Mouse (Mus musculus) G1E (cell line): ENCODE results near the gene Camta1. TPM values are rescaled to one million over a fixed set of nuclear protein-coding genes. Genes with fewer than 3 reads are reported as not detected.
A peak's percentile ranks its signal among the peaks of the same experiment; 100 is the strongest.

Experiments used
- ATAC-seq: 2 replicates; pipeline ENCODE4 v1.8.0; 2016; ENCODE audit warnings: mild to moderate bottlenecking; ENCODE audit not compliant: insufficient number of reproducible peaks, poor library complexity, low FRiP score, severe bottlenecking; ENCODE audit errors: extremely low read depth
- DNase-seq: peaks from one replicate; pipeline ENCODE4 v3.0.0; 2012; ENCODE audit warnings: low spot score
- H3K27me3 ChIP-seq: 2 replicates; pipeline ENCODE4 v1.6.1; 2012; ENCODE audit warnings: mild to moderate bottlenecking, low read length, inconsistent platforms; ENCODE audit not compliant: insufficient read depth
- H3K36me3 ChIP-seq: replicated peaks from 2 replicates; pipeline ENCODE3; 2012; ENCODE audit warnings: mild to moderate bottlenecking, inconsistent platforms
- H3K4me1 ChIP-seq: 2 replicates; pipeline ENCODE4 v1.6.1; 2012; ENCODE audit warnings: low read depth, low read length, inconsistent platforms, mixed read lengths; ENCODE audit not compliant: insufficient read depth
- H3K4me3 ChIP-seq: 2 replicates; pipeline ENCODE4 v1.5.1; 2012; ENCODE audit warnings: low read depth, mild to moderate bottlenecking, inconsistent platforms, low read length, moderate library complexity, mixed read lengths
- H3K9me3 ChIP-seq: replicated peaks from 2 replicates; pipeline ENCODE4 v1.6.1; 2012; ENCODE audit warnings: inconsistent platforms
- CTCF ChIP-seq: IDR thresholded peaks from 2 replicates; pipeline ENCODE4 v1.5.1; 2012; ENCODE audit warnings: low read depth, low read length, inconsistent platforms, mixed read lengths
- GATA1 ChIP-seq: IDR thresholded peaks from 2 replicates; pipeline ENCODE4 v1.6.1; 2012; ENCODE audit warnings: borderline replicate concordance, low read length, inconsistent platforms, mixed read lengths
- GATA2 ChIP-seq: IDR thresholded peaks from 2 replicates; pipeline ENCODE4 v1.6.1; 2012; ENCODE audit warnings: low read depth, low read length, inconsistent platforms, borderline replicate concordance
- POLR2AphosphoS5 ChIP-seq: IDR thresholded peaks from 2 replicates; pipeline ENCODE4 v1.6.1; 2012; ENCODE audit warnings: low read depth, low read length, inconsistent platforms; ENCODE audit not compliant: insufficient replicate concordance
- TAL1 ChIP-seq: conservative IDR thresholded peaks from 2 replicates; pipeline ENCODE4 v1.6.1; 2012; ENCODE audit warnings: low read depth, low read length, inconsistent platforms, mixed read lengths
- polyA plus RNA-seq: library from polyadenylated mRNA; stranded (reverse); fragments of >175 nt; gene quantifications from 2 replicates; pipeline ENCODE4 v1.2.3, GENCODE M21; 2012
- total RNA-seq, 2 experiments: library from RNA; stranded (forward) in 1 of 2; stranded (reverse) in 1 of 2; fragments of 200-1000 nt in 1 of 2; fragments of >200 nt in 1 of 2; fragmentation: Nextera tagmentation in 1 of 2; gene quantifications; 2 replicates each; pipeline ENCODE4 v1.2.3; 2014 to 2017

Gene Camta1
- total and polyA plus RNA-seq, 3 experiments, result 10.8 to 113 (median 25.7) TPM

GRCm38 (mm10) chr4:151111226-151111625 lies 750.5 kb downstream of the Camta1 start:
- ATAC-seq (no peak), DNase-seq (no peak)
- H3K27me3 ChIP-seq, result no peaks in the 10 kb centered on the region
- TF ChIP-seq GATA1 (no peak), POLR2AphosphoS5 (no peak), GATA2 (no peak), TAL1 (no peak), CTCF (no peak)
- H3K4me3 ChIP-seq, result no peak overlapping the region
- no peaks in the 10 kb centered on the region for H3K4me1 ChIP-seq
- peaks cover 75% of the 10 kb centered on the region for H3K9me3 ChIP-seq
- H3K36me3 ChIP-seq, result no peaks in the 10 kb centered on the region

GRCm38 (mm10) chr4:151108834-151109241 lies 752.8 kb downstream of the Camta1 start:
- Histone ChIP-seq H3K36me3 (no peaks in the 10 kb centered on the region), H3K4me1 (no peaks in the 10 kb centered on the region), H3K27me3 (no peaks in the 10 kb centered on the region), H3K9me3 (peaks cover 62% of the 10 kb centered on the region), H3K4me3 (no peak overlapping the region; the same call in 1 of the 2 replicates)
- ATAC-seq (no peak), DNase-seq (no peak)
- TF ChIP-seq POLR2AphosphoS5 (no peak), TAL1 (no peak), GATA1 (no peak), CTCF (no peak), GATA2 (no peak)

DNA sequence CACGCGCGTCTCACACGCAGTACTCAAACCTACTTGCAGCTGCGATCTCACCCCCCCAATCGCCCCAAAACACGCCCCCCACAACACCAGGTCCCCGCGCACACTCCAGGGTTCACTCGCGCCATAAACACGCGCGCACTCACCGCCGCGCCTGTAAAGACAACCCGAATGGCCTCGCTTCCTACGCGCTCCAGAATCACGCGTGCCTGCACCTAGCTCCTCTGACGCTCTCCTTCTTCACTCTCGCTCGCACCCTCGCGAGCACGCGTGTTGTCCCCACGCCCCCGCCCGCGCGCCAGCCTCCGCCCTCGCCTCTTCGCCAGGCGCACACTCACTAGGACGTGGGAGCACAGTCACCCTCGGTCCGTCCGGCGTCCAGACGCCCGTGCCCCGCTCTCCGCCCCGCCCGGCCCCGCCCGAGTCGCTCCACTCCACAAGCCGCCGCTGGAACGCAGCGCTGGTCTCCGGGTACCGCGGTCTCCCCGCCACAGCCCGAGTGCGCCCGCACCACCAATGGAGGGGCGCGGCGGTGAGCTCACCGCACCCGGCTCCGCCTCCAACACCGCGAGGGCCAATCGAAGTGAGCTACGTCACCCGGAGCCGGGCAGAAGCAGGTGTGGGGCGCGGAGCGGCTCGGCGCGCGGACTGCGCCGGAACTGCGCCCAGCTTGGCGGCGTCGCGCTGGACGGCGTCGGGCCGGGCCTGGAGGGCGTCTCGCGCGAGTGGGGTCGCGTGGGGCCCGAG lies 753.5 kb downstream of the Camta1 start:
- H3K9me3 ChIP-seq, result peaks cover 61% of the 10 kb centered on the region
- no peak for TF ChIP-seq POLR2AphosphoS5
- no peak for TF ChIP-seq GATA2
- TF ChIP-seq TAL1, result no peak
- no peak for TF ChIP-seq GATA1
- no peak for TF ChIP-seq CTCF
- peak overlapping the region; percentile 35; the same call in 1 of the 2 replicates for H3K4me3 ChIP-seq
- no peak for DNase-seq
- no peaks in the 10 kb centered on the region for H3K36me3 ChIP-seq
- no peaks in the 10 kb centered on the region for H3K4me1 ChIP-seq
- ATAC-seq, result no peak
- H3K27me3 ChIP-seq, result no peaks in the 10 kb centered on the region

DNA sequence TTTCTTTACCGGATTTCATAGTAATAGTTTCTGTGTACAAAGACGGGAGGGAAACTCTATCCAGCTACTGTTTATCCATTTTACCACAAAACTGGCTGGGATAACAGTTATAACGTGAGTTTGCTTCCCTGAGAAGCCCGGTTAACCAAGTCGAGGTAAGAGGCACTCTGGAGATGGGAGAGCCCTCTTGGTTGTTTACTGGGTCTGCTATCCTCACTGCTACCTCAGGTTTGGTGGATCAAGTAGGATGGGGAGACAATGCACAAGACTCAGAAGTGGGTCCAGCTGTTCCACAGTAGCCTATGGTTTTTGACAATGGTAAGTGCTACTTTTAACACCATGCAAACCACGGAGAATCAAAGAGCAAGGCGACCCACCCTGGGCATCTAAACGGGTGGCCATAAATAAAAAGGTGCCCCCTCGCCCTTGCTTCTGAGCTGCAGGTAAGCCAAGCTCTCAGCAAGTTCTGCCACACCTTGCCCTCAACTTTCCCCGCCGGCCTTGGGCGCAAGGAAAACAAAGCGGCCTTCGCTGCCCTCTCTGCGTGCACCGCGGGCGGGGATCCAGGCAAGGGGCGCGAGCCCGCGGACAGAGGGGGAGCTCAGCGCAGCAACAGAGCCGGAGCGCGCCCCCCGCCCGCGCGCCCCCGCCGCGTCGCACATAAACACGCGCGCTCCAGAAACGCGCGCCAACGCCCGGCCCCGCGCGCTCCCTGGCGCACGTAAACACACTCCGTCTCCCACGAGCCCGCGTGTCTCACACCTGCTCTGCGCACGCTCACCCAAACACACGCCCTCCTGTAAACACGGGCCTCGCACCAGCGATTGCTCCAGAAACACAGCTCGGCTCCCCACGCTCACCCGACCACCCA lies 754.3 kb downstream of the Camta1 start:
- no peaks in the 10 kb centered on the region for H3K36me3 ChIP-seq
- H3K4me3 ChIP-seq, result no peak overlapping the region; the same call in 1 of the 2 replicates
- DNase-seq (no peak), ATAC-seq (no peak)
- no peaks in the 10 kb centered on the region for H3K4me1 ChIP-seq
- no peaks in the 10 kb centered on the region for H3K27me3 ChIP-seq
- H3K9me3 ChIP-seq, result peaks cover 63% of the 10 kb centered on the region
- TF ChIP-seq CTCF (no peak), GATA2 (no peak), GATA1 (no peak), TAL1 (no peak), POLR2AphosphoS5 (no peak)

GRCm38 (mm10) chr4:151106468-151106867 lies 755.2 kb downstream of the Camta1 start:
- Histone ChIP-seq H3K9me3 (peaks cover 69% of the 10 kb centered on the region), H3K27me3 (no peaks in the 10 kb centered on the region), H3K4me3 (no peak overlapping the region), H3K4me1 (no peaks in the 10 kb centered on the region), H3K36me3 (no peaks in the 10 kb centered on the region)
- ATAC-seq, result no peak
- DNase-seq, result no peak
- TF ChIP-seq CTCF, result no peak
- TF ChIP-seq POLR2AphosphoS5, result no peak
- no peak for TF ChIP-seq TAL1

DNA sequence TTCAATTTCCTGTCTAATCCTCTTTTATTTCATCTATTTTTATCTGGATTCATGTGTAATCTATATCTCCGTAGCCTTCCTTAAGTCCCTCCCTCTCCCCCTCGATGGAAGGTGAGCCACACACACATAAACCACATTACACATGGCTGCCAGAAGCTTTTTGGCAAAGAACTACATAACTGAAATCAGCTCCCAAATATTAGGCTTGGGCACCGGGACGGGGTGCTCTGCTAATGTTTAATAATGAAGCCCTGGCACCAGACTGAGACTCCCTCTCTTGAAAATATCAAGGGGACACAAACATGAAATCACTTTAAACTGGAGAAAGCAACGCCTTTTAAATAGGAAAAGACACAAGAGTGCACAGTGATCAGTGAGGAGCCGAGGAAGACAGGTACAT lies 755.8 kb downstream of the Camta1 start:
- Histone ChIP-seq H3K4me1 (no peaks in the 10 kb centered on the region), H3K27me3 (no peaks in the 10 kb centered on the region)
- no peak for ATAC-seq

GRCm38 (mm10) chr4:151104147-151104546 lies 757.5 kb downstream of the Camta1 start:
- ATAC-seq, result no peak
- Histone ChIP-seq H3K36me3 (no peaks in the 10 kb centered on the region), H3K9me3 (peaks cover 66% of the 10 kb centered on the region), H3K27me3 (no peaks in the 10 kb centered on the region), H3K4me3 (no peak overlapping the region), H3K4me1 (no peaks in the 10 kb centered on the region)
- TF ChIP-seq CTCF (no peak), GATA1 (no peak), GATA2 (no peak), POLR2AphosphoS5 (no peak), TAL1 (no peak)
- no peak for DNase-seq

More for the DNA sequence above, 755.8 kb downstream of the Camta1 start:
- DNase-seq, result no peak
- Histone ChIP-seq H3K4me3 (no peak overlapping the region), H3K9me3 (peaks cover 67% of the 10 kb centered on the region), H3K36me3 (no peaks in the 10 kb centered on the region)
- TF ChIP-seq GATA1 (no peak), TAL1 (no peak), CTCF (no peak), POLR2AphosphoS5 (no peak), GATA2 (no peak)
